Mouse (Mus musculus): Measurements from ENCODE around the gene Gm4869. TPM values are rescaled to one million over a fixed set of nuclear protein-coding genes. Genes with fewer than 3 reads are reported as not detected.
"Not testable (repeated sequence)": the region's sequence is repeated elsewhere in the genome, so short reads cannot be mapped to it uniquely, and the experiment has no call there.

Gm4869 gene
- polyA plus RNA-seq, 1 experiment from 2014 or later = not detected

GRCm38 (mm10) chr5:140492684-140493233 is 47.3 kb downstream of the Gm4869 start:
- Histone ChIP-seq H3K36me3 (no peaks in the 10 kb centered on the region), H3K4me1 (peaks cover 4% of the 10 kb centered on the region; the same call in 1 of the 2 replicates), H3K27me3 (ENCODE audit: insufficient read depth, poor library complexity, severe bottlenecking) (peaks cover 12% of the 10 kb centered on the region; the same call in 1 of the 2 replicates), H3K9me3 (no peaks in the 10 kb centered on the region), H3K4me3 (no peak overlapping the region), H3K27ac (peak overlapping the region; percentile 52; the same call in 1 of the 2 replicates)
- 21% methylated on average over 11 of the region's 11 CpGs for WGBS
- no peak for DNase-seq (ENCODE audit: low spot score)

GRCm38 (mm10) chr5:140498176-140498575 is 52.7 kb downstream of the Gm4869 start:
- Histone ChIP-seq H3K4me3 (no peak overlapping the region), H3K27ac (no peak overlapping the region), H3K27me3 (ENCODE audit: insufficient read depth, poor library complexity, severe bottlenecking) (no peaks in the 10 kb centered on the region), H3K9me3 (no peaks in the 10 kb centered on the region), H3K4me1 (peaks cover 13% of the 10 kb centered on the region), H3K36me3 (no peaks in the 10 kb centered on the region)
- 80% methylated on average over 6 of the region's 6 CpGs for WGBS
- no peak for DNase-seq (ENCODE audit: low spot score)

GRCm38 (mm10) chr5:140500736-140501135 is 55.3 kb downstream of the Gm4869 start:
- H3K4me1 ChIP-seq = peaks cover 31% of the 10 kb centered on the region
- no peaks in the 10 kb centered on the region for H3K27me3 ChIP-seq (ENCODE audit: insufficient read depth, poor library complexity, severe bottlenecking)
- no peaks in the 10 kb centered on the region for H3K36me3 ChIP-seq
- H3K9me3 ChIP-seq = no peaks in the 10 kb centered on the region
- no peak overlapping the region for H3K27ac ChIP-seq
- no peak overlapping the region for H3K4me3 ChIP-seq
- no peak for DNase-seq (ENCODE audit: low spot score)
- 83% methylated on average over 6 of the region's 6 CpGs for WGBS

- peak overlapping the region; percentile 82 for H3K27ac ChIP-seq
- peak overlapping the region; percentile 51 for H3K4me3 ChIP-seq
- H3K36me3 ChIP-seq = no peaks in the 10 kb centered on the region
- 23% methylated on average over 14 of the region's 14 CpGs for WGBS
- no peaks in the 10 kb centered on the region for H3K9me3 ChIP-seq
- no peaks in the 10 kb centered on the region for H3K27me3 ChIP-seq (ENCODE audit: insufficient read depth, poor library complexity, severe bottlenecking)
- H3K4me1 ChIP-seq = peaks cover 45% of the 10 kb centered on the region
- DNase-seq (ENCODE audit: low spot score) = no peak
Measured at GRCm38 (mm10) chr5:140501982-140502836, 56.8 kb downstream of the Gm4869 start.

GRCm38 (mm10) chr5:140502925-140503324 is 57.5 kb downstream of the Gm4869 start:
- H3K4me1 ChIP-seq = peaks cover 53% of the 10 kb centered on the region
- under 1% methylated on average over 12 of the region's 12 CpGs for WGBS

GRCm38 (mm10) chr5:140505208-140505780 is 59.8 kb downstream of the Gm4869 start, which contains the start of gene Chst12:
Gene Chst12 (plus strand): TSS chr5:140505550.
- H3K4me3 ChIP-seq = peak within 1 kb of the TSS; percentile 72
- peak within 1 kb of the TSS; percentile 84 for H3K27ac ChIP-seq
- no peaks in the 10 kb centered on the region for H3K27me3 ChIP-seq (ENCODE audit: insufficient read depth, poor library complexity, severe bottlenecking)
- no peaks in the 10 kb centered on the region for H3K9me3 ChIP-seq
- WGBS = under 1% methylated on average over 38 of the region's 38 CpGs
- DNase-seq (ENCODE audit: low spot score) = peak; percentile 100
- no peaks in the 10 kb centered on the region for H3K36me3 ChIP-seq
- peaks cover 76% of the 10 kb centered on the region for H3K4me1 ChIP-seq

More at GRCm38 (mm10) chr5:140502925-140503324, 57.5 kb downstream of the Gm4869 start:
- H3K9me3 ChIP-seq; H3K27me3 ChIP-seq (ENCODE audit: insufficient read depth, poor library complexity, severe bottlenecking); H3K36me3 ChIP-seq: not testable (repeated sequence)
- DNase-seq (ENCODE audit: low spot score) = peak; percentile 91
- H3K27ac ChIP-seq = peak overlapping the region; percentile 82
- peak overlapping the region; percentile 51 for H3K4me3 ChIP-seq

GRCm38 (mm10) chr5:140506096-140506794 is 60.8 kb downstream of the Gm4869 start:
- Histone ChIP-seq H3K9me3 (no peaks in the 10 kb centered on the region), H3K27ac (peak overlapping the region; percentile 84), H3K4me1 (peaks cover 83% of the 10 kb centered on the region), H3K27me3 (ENCODE audit: insufficient read depth, poor library complexity, severe bottlenecking) (no peaks in the 10 kb centered on the region), H3K4me3 (peak overlapping the region; percentile 72), H3K36me3 (no peaks in the 10 kb centered on the region)
- WGBS = 43% methylated on average over 22 of the region's 22 CpGs
- DNase-seq (ENCODE audit: low spot score) = no peak

- DNase-seq (ENCODE audit: low spot score) = no peak
- Histone ChIP-seq H3K4me3 (no peak overlapping the region), H3K27ac (peak overlapping the region; percentile 44; the same call in 1 of the 2 replicates), H3K9me3 (no peaks in the 10 kb centered on the region), H3K36me3 (no peaks in the 10 kb centered on the region; the same call in 1 of the 2 replicates), H3K27me3 (ENCODE audit: insufficient read depth, poor library complexity, severe bottlenecking) (no peaks in the 10 kb centered on the region), H3K4me1 (peaks cover 78% of the 10 kb centered on the region)
- WGBS = 83% methylated on average over 14 of the region's 14 CpGs
Measured at GRCm38 (mm10) chr5:140507466-140508208, 62.2 kb downstream of the Gm4869 start.

GRCm38 (mm10) chr5:140508686-140509085 is 63.2 kb downstream of the Gm4869 start:
- Histone ChIP-seq H3K27me3 (ENCODE audit: insufficient read depth, poor library complexity, severe bottlenecking) (no peaks in the 10 kb centered on the region), H3K4me3 (no peak overlapping the region), H3K36me3 (no peaks in the 10 kb centered on the region; the same call in 1 of the 2 replicates), H3K27ac (peak overlapping the region; percentile 53), H3K4me1 (peaks cover 69% of the 10 kb centered on the region), H3K9me3 (no peaks in the 10 kb centered on the region)
- WGBS = 31% methylated on average over 8 of the region's 8 CpGs
- DNase-seq (ENCODE audit: low spot score) = no peak

- no peaks in the 10 kb centered on the region for H3K27me3 ChIP-seq (ENCODE audit: insufficient read depth, poor library complexity, severe bottlenecking)
- DNase-seq (ENCODE audit: low spot score) = no peak
- 53% methylated on average over 9 of the region's 9 CpGs for WGBS
- H3K27ac ChIP-seq = peak overlapping the region; percentile 53
- H3K4me1 ChIP-seq = peaks cover 72% of the 10 kb centered on the region
- no peaks in the 10 kb centered on the region for H3K9me3 ChIP-seq
- H3K36me3 ChIP-seq = peaks cover 2% of the 10 kb centered on the region; the same call in 1 of the 2 replicates
- H3K4me3 ChIP-seq = no peak overlapping the region
Measured at GRCm38 (mm10) chr5:140509204-140509603, 63.8 kb downstream of the Gm4869 start.

GRCm38 (mm10) chr5:140510012-140511000 is 64.9 kb downstream of the Gm4869 start:
- no peak for DNase-seq (ENCODE audit: low spot score)
- Histone ChIP-seq H3K4me3 (no peak overlapping the region), H3K36me3 (peaks cover 5% of the 10 kb centered on the region; the same call in 1 of the 2 replicates), H3K9me3 (no peaks in the 10 kb centered on the region), H3K27me3 (ENCODE audit: insufficient read depth, poor library complexity, severe bottlenecking) (no peaks in the 10 kb centered on the region), H3K4me1 (peaks cover 72% of the 10 kb centered on the region), H3K27ac (peak overlapping the region; percentile 24; the same call in 1 of the 2 replicates)
- WGBS = 66% methylated on average over 27 of the region's 27 CpGs

Data from heart, embryonic 10.5 days (tissue).